Mouse (Mus musculus): ENCODE measurements around the gene Kcnq1.

Kcnq1 gene

DNA sequence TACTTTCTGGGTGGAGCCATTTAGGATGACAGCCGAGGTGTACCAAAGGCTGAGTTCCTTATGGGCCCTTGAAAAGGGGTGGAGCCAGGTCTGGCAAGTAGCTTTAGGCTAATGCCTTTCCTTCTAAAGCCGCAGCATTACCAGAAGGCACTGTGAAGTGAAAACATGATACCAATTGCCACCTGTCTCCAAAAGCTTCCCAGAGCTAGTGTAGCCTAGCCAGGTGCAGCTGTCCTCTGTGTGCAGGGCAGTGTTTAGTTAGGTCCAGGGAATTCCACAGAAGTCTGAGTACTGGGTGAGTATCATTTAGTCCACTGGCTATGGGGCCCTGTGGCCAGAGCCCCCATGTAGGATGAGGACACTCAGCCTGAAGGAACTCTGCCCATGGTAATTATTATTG lies 30.0 kb downstream of the Kcnq1 start:
- DNase-seq (ENCODE audit: low read depth, low spot score) = no peak

DNA sequence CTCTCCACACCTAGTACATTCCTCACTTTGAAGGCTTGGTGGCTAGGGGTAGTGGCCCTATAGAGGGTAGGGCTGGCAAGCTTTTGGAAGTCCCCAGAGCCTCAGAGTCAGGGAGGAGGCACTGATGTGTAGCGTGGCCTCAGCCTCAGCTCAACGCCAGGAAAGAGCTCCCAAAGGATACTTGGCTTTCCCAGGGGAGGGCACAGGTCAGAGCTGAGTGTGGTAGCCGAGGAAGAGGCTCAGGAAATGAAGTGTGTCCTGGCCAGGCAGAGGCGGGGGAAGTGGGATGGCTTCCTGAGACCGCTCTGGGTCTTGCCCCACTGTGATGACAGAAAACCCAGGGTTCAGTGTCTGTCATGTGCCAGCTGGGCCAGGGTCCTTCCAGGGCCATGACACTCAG lies 30.4 kb downstream of the Kcnq1 start:
- no peak for DNase-seq (ENCODE audit: low read depth, low spot score)

- DNase-seq (ENCODE audit: low read depth, low spot score) = peak; percentile 61
Measured at GRCm38 (mm10) chr7:143138789-143139188, 32.6 kb downstream of the Kcnq1 start.

DNA sequence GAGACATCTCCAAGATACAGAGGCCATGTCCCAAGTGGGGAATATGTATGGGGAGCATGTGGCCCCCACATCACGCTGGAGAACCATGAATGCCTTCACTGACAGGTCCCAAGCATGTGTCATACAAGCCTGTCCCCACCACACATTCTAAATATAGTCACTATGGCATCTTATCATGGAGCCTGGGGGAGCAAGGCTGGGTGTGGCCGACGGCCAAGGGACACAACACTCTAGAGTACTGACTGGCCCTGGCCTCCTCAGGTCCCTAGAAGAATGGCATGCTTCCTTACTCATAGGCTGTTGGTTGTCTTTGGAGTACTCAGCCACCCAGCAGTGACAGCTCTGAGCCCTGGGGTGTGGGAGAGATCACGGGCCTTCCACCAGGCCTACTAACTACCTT lies 33.8 kb downstream of the Kcnq1 start:
- no peak for DNase-seq (ENCODE audit: low read depth, low spot score)

DNA sequence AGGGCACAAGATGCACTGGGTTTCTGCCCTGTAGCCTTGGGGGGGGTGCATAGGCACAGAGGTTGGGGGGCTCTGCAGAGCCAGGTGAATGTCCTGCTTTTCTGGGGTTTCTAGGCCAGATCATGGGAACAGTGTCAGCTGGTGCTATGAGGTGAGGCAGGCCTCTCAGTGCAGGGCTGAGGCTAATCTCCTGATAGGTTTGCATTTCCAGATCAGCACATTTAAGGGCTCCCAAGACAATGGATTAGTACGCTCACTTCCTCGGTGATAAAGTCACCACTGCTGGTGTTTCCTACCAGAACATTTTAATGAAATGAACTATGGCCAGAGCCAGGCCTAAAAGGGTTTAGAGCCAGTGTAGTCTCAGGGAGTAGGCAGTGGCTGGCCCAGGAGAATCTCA lies 36.5 kb downstream of the Kcnq1 start:
- DNase-seq (ENCODE audit: low read depth, low spot score) = no peak

DNA sequence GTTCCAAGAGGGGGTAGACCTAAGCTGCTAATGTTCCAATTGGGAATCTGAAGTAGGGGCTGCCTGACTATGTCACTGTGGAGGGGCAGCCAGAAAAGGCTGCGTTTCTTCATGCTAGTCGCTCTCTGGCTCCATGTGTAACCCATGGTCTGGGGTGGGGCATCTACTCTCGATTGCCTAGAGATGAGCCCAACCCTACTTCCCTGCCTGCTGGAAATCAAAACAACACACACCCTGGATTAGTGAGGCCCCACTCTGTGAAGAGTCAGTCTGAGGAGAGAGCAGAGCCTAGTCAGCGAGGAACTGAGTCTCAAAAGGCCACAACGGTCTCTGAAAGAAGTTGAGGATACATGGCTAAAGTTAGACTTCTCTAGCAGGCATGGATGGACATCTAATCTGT lies 40.9 kb downstream of the Kcnq1 start:
- DNase-seq (ENCODE audit: low read depth, low spot score) = no peak

DNA sequence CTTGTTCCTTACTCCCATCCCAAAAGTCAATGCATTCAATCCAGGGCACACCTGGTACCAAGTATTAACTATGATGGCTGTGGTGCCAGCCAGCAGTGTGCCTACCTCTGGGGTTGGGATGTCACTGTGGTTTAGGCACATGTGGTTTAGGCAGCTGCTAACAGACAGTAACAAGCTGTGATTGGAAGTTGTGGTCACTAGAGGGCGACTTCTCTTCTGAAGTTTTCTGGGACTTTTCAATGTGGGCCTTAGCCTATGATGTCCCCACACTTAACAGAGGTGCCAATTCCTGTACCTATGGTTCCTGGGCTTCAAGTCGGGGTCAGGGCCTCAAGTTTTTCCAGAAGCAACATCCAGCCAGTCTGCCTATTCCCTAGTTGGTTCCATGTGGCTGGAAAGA lies 45.0 kb downstream of the Kcnq1 start:
- peak; percentile 56 for DNase-seq (ENCODE audit: low read depth, low spot score)

DNA sequence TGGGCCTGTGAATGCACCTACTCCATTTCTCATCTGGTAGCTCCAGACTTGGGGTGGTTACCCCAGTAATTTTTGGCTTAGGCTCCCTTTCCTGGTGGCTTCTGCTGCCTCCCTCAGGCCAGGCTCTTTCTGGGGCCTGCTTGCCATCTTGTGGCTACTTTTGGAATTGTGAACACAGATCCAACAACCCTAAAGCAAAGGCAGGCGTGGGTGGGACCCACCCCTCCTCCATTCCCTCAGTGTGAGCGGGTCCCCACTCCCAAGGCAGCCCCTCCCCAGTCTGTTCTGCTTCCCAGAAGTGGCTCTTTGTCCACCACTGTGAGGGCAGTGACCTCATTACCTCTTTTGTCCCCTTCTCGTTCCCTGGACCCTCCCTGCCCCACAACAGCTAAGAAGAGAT lies 46.2 kb downstream of the Kcnq1 start:
- DNase-seq (ENCODE audit: low read depth, low spot score) = peak; percentile 49

DNA sequence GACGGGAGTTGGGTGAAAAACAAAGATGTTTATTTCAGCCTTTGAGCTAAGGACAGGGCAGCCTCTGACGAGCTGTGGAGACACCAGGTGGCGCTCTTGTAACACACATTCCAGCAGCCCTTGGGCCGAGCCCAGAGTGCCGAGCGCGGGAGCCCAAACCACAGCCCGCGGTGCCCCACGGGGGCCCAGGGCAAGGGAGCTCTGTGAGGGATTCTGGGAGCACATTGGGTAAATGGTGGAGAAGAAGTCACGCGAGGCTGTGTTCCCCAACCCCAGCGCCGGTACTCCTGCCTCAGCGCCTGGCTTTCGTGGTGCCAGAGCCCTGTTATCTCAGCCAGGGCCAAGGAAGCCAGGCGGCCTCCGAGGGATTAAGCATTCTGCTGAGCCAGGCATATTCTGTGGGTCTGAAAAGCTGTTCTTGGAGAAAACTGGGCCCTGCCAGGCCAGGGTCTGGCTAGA lies 47.8 kb downstream of the Kcnq1 start:
- DNase-seq (ENCODE audit: low read depth, low spot score) = peak; percentile 90

DNA sequence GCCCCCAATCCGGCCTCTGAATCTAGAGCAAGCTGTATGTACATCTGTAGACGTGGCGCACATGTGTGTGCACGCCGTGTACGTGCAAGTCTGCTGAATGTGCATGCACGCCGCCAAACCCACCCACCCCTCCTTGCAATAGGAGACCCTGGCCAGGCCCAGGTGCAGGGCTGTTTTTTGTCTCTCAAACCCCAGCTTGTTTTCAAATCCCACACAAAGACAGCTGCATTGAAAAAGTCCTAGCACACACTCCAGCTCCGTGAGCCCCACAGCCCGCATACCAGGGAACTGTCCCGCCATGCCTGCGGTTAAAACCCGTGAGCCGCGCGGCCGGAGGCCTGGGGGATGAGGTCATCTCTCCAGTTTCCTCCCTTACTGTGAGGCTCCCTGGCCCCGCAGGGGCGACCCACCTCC lies 48.3 kb downstream of the Kcnq1 start:
- peak; percentile 67 for DNase-seq (ENCODE audit: low read depth, low spot score)

- no peak for DNase-seq (ENCODE audit: low read depth, low spot score)
Measured at GRCm38 (mm10) chr7:143155257-143155656, 49.1 kb downstream of the Kcnq1 start.

GRCm38 (mm10) chr7:143158690-143159425 lies 52.7 kb downstream of the Kcnq1 start:
- no peak for DNase-seq (ENCODE audit: low read depth, low spot score)

- DNase-seq (ENCODE audit: low read depth, low spot score) = no peak
Measured at GRCm38 (mm10) chr7:143159446-143159845, 53.3 kb downstream of the Kcnq1 start.

GRCm38 (mm10) chr7:143160057-143160456 lies 53.9 kb downstream of the Kcnq1 start:
- DNase-seq (ENCODE audit: low read depth, low spot score) = no peak

GRCm38 (mm10) chr7:143162051-143162450 lies 55.9 kb downstream of the Kcnq1 start:
- DNase-seq (ENCODE audit: low read depth, low spot score) = no peak

DNA sequence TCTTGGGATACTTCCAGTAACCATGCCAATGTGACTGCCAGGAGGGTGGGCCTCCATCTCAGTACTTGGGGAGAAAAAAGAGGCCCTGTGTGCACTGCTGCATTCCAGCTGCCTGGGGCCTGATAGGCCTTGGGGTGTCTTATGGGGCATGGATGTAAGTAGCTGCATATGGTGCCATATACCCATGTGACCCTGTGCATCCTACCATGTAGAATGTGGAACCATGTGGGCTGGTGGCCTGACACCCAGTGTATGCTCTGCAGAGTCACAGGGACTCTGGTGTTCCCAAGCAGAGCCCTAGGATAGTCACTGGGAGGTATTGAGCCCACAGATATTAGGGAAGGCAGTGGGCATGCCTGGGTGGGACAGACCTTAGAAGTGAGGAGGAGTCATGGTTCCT lies 57.9 kb downstream of the Kcnq1 start:
- no peak for DNase-seq (ENCODE audit: low read depth, low spot score)

DNA sequence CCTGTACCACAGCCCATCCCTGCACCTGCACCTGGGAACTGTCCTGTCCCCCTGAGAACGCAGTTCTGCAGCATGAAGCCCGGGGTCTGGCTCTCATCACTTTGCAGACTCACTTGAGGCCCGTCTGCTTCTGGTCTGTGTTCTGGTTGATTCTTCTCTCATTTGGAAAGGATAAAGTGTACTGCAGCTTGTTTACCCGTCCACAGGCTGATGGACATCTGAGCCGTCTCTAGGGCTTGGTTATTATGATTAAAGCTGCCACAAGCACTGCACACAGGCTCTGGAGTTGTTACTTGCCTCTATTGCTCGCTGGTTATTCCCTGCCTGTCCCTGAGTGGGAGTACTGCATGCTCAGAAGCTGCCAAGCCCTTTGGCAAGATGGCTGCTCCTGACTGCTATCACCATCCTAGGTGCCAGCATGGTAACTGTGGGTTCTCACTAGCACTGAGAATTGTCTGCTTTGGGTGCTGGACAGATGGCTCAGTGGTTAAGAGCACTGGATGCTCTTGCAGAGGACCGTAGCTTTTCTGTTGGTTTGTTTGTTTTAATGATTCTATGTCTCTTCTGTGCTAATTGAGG lies 59.6 kb downstream of the Kcnq1 start:
- no peak for DNase-seq (ENCODE audit: low read depth, low spot score)

DNA sequence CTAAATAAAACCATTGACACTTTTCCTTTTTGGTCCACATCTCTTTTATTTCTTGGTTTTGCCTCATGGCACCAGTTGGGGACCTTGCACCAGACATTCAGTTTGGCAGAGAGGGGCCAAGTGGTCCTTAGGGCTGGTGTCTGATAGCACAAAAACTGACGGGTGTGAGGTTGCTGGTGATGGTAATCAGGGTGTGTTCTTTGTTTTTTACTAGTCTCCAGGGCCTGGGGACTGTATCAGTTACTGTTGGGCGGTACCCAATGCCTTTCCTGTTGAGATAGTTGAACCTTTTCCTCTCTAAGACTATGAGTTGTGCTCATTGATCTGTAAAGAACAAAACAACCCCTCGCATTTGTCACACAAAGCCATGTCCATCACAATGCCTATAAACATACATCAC lies 61.1 kb downstream of the Kcnq1 start:
- no peak for DNase-seq (ENCODE audit: low read depth, low spot score)

GRCm38 (mm10) chr7:143169371-143169770 lies 63.2 kb downstream of the Kcnq1 start:
- DNase-seq (ENCODE audit: low read depth, low spot score) = no peak

DNA sequence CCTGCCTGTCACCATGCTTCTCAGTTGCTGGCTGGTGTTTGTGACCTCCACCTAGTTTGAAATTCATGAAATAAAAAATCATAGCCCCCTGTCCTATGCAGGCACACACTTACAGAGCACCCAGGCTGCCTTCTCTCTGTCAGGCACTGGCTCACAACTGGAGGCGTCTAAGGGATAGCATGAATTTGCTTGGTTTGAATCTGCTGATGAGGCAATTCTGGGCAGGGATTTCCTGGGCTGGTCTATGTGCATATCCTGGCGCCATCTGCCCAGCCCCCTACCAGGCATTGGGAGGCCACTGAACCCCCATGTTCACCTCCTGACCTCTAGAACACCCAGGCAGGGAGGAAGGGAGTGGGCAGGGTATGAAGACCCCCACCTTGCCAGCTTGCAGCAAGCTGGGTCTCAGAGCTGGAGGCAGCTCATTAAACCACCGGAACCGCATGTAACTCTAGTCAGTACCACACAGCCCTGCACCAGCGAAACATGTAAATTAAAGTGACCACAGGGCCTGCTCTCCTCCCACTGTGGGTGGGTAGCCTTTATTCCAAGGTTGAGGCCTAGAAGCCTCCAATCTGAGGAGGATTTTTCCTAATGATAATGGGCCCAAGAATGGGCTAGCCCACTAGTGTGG lies 66.9 kb downstream of the Kcnq1 start:
- DNase-seq (ENCODE audit: low read depth, low spot score) = no peak

- no peak for DNase-seq (ENCODE audit: low read depth, low spot score)
Measured at GRCm38 (mm10) chr7:143174633-143175032, 68.5 kb downstream of the Kcnq1 start.

GRCm38 (mm10) chr7:143178831-143179230 lies 72.7 kb downstream of the Kcnq1 start:
- DNase-seq (ENCODE audit: low read depth, low spot score) = no peak

- DNase-seq (ENCODE audit: low read depth, low spot score) = no peak
Measured at GRCm38 (mm10) chr7:143180761-143181160, 74.6 kb downstream of the Kcnq1 start.
